Mouse (Mus musculus) heart, adult 2 months (tissue): ENCODE data around the gene Clpb. TPM values are rescaled to one million over a fixed set of nuclear protein-coding genes. Genes with fewer than 3 reads are reported as not detected.

Source experiments
- DNase-seq, 2 experiments: peaks; one replicate each; pipeline ENCODE4 v3.0.0; 2021
- H3K27ac ChIP-seq: fragments of 200-600 bp; 2 replicates; pipeline ENCODE4 v1.8.1; 2022
- H3K27me3 ChIP-seq: fragments of 200-500 bp; 2 replicates; pipeline ENCODE4 v1.6.1; 2012; ENCODE audit warnings: mild to moderate bottlenecking, low read length, inconsistent platforms, mixed read lengths; ENCODE audit not compliant: control insufficient read depth, insufficient read depth
- H3K36me3 ChIP-seq: fragments of 200-500 bp; 2 replicates; pipeline ENCODE4 v1.6.1; 2012; ENCODE audit warnings: low read length, inconsistent platforms; ENCODE audit not compliant: control insufficient read depth, insufficient read depth
- H3K4me1 ChIP-seq: fragments of 200-500 bp; 2 replicates; pipeline ENCODE4 v1.6.1; 2011; ENCODE audit warnings: low read length; ENCODE audit not compliant: control insufficient read depth, insufficient read depth
- H3K4me3 ChIP-seq: fragments of 200-600 bp; 2 replicates; pipeline ENCODE4 v1.8.1; 2022
- H3K79me2 ChIP-seq: fragments of 200-500 bp; replicated peaks from 2 replicates; pipeline ENCODE4 v1.6.1; 2012; ENCODE audit warnings: mild to moderate bottlenecking, inconsistent platforms, low read length, moderate library complexity, mixed read lengths; ENCODE audit not compliant: control insufficient read depth, insufficient read depth
- H3K9ac ChIP-seq: fragments of 200-500 bp; 2 replicates; pipeline ENCODE4 v1.6.1; 2012; ENCODE audit warnings: low read depth, mild to moderate bottlenecking, control low read depth, inconsistent platforms, low read length, mixed read lengths
- CTCF ChIP-seq: fragments of 200-600 bp; IDR thresholded peaks from 2 replicates; pipeline ENCODE4 v1.8.1; 2022; ENCODE audit warnings: antibody characterized with exemption, mild to moderate bottlenecking, moderate library complexity
- EP300 ChIP-seq: fragments of 200-500 bp; IDR thresholded peaks from 2 replicates; pipeline ENCODE4 v1.6.1; 2011; ENCODE audit warnings: low read depth, low read length, control low read depth; ENCODE audit not compliant: insufficient read depth
- POLR2A ChIP-seq: fragments of 200-500 bp; IDR thresholded peaks from 2 replicates; pipeline ENCODE4 v1.6.1; 2011; ENCODE audit warnings: mild to moderate bottlenecking, low read depth, low read length, control low read depth; ENCODE audit not compliant: insufficient read depth
- WGBS: fragments of 180-500 bp; shearing (Covaris S2); methylation state at CpG from one replicate; pipeline ENCODE4 v1.1.7; 2018; 5-methylcytosine and 5-hydroxymethylcytosine counted together
- intact Hi-C: fragments of 180-260 bp; cut with DNase I; formaldehyde crosslinking; loops from one replicate; pipeline ENCODE4 v1.15.1; 2025
- polyA plus RNA-seq: library from polyadenylated mRNA; depleted of rRNA; stranded (reverse); fragments of >200 nt; gene quantifications from 2 replicates; pipeline ENCODE4 v1.2.3, GENCODE M21; 2012
- total RNA-seq, 2 experiments: library from RNA; stranded (reverse); gene quantifications; 2 replicates each; pipeline ENCODE4 v1.2.3; 2021

Gene Clpb
- total and polyA plus RNA-seq, 3 experiments = 57.3 to 79.2 (median 72.6) TPM

DNA sequence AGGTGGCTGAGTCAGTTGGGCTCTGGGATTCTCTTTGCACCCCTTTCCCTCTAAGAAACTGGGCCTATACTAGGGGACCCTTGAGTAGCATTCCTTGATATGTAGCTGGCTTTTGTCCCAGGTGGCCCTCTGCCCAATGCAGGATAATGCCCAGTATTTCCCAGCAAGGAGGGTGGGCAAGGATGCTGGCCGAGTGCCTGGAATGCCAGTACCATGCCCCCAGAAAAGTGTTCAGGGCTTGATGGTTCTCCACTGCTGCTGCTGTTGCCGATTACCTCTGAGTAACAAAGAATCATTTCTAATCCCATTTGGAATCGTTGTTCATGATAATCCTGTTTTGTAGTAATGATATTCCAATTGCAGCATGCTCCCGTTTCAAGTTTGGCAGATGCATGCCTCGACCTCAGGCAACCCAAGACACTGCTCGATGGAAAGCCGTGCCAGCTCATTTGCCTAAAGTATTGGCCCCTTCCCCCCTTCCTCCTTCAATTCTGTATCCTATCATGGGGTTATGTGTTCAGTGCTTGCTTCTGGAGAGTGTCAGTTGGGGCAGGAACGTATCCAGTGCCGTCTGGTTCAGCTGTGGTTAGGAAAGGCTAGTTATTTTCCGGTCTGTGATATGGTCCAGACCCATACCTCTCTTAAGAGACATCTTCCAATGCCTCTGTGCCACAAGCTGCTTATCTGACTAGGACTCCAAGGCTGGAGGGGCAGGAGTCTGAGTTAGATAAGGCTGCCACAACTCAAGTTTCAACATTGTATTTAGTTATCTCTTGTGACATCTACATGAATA lies 33.7 kb downstream of the Clpb start:
- no peak for DNase-seq
- H3K79me2 ChIP-seq = no peaks in the 10 kb centered on the region
- no peaks in the 10 kb centered on the region for H3K36me3 ChIP-seq
- TF ChIP-seq POLR2A = no peak
- no peak for TF ChIP-seq EP300
- no peak for TF ChIP-seq CTCF
- no peak overlapping the region for H3K9ac ChIP-seq
- no peak overlapping the region for H3K27ac ChIP-seq
- 45% methylated on average over 10 of the region's 10 CpGs for WGBS
- peaks cover 3% of the 10 kb centered on the region; the same call in 1 of the 2 replicates for H3K4me1 ChIP-seq
- intact Hi-C loops = no loop called here
- H3K27me3 ChIP-seq = no peaks in the 10 kb centered on the region
- no peak overlapping the region for H3K4me3 ChIP-seq

DNA sequence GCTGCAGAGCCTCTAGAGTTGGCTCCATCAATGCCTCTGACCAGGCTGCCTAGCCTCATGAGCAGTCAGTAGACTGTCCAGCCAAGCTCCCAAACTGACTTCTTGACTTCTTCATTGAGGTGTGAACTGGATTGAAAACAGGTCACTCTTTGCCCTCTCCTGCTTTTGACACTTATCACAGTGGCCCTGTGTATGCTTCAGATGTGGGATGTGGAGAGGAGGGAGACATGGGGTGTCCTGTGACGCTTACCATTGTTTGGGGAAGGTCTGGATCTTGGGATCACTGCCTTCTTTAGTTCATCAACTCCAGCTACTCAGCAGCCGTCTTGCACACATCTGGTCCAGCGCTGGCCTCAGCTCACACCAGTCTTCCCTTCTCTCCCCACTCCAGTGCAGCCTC lies 36.9 kb downstream of the Clpb start:
- no peak overlapping the region for H3K4me3 ChIP-seq
- no peak overlapping the region for H3K9ac ChIP-seq
- no peaks in the 10 kb centered on the region for H3K36me3 ChIP-seq
- TF ChIP-seq EP300 = no peak
- TF ChIP-seq CTCF = no peak
- no peak for TF ChIP-seq POLR2A
- H3K27me3 ChIP-seq = no peaks in the 10 kb centered on the region
- H3K27ac ChIP-seq = no peak overlapping the region
- H3K79me2 ChIP-seq = no peaks in the 10 kb centered on the region
- WGBS = 62% methylated on average over 3 of the region's 3 CpGs
- intact Hi-C loops = no loop called here
- DNase-seq = no peak
- peaks cover 3% of the 10 kb centered on the region; the same call in 1 of the 2 replicates for H3K4me1 ChIP-seq

DNA sequence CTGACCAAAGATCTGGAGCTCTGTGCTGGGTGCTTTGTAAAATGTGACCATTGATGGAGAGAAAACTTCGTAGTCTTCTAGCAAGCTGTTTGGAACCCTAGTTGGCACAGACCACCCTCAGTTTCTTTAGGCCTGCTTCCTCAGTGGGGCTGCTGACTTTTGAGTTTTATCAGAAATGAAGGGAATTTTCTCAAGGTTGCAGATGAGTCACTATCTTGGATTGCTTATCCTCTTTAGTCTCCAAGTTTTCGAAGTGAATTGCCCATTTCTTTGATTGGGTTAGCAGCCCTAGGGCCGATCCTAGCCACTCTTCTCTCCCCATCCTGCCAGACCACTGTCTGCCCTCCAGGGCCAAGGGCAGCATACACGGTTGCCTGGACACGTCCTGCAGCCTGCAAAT lies 39.3 kb downstream of the Clpb start:
- Histone ChIP-seq H3K4me1 (no peaks in the 10 kb centered on the region), H3K4me3 (no peak overlapping the region), H3K27ac (no peak overlapping the region), H3K27me3 (no peaks in the 10 kb centered on the region), H3K9ac (no peak overlapping the region), H3K36me3 (no peaks in the 10 kb centered on the region), H3K79me2 (no peaks in the 10 kb centered on the region)
- no peak for DNase-seq
- WGBS = 76% methylated on average over 5 of the region's 5 CpGs
- TF ChIP-seq CTCF (no peak), POLR2A (no peak), EP300 (no peak)
- intact Hi-C loops = no loop called here

DNA sequence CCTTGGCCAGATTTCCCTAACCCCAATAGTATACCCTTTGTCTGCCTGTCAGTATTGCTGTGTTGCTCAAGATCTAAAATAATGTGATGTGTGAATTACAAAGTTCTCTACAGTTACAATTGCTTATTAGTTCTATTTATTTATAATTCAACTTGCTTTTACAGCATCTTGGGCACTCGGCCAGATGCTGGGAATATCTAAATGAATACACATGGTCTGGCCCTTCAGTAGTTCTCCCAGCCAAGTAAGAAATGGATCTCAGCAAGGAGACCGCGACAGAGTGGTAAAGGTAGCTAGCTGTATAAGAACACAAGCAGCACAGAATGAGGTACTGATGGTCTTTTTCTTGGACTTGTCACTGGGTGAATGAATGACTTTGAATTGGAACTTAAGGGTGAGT lies 46.2 kb downstream of the Clpb start:
- intact Hi-C loops = no loop called here
- Histone ChIP-seq H3K4me1 (peaks cover 5% of the 10 kb centered on the region), H3K27me3 (no peaks in the 10 kb centered on the region), H3K9ac (no peak overlapping the region), H3K4me3 (no peak overlapping the region), H3K79me2 (no peaks in the 10 kb centered on the region), H3K36me3 (peaks cover 3% of the 10 kb centered on the region), H3K27ac (no peak overlapping the region)
- no peak for DNase-seq
- WGBS = 76% methylated on average over 3 of the region's 3 CpGs
- TF ChIP-seq EP300 (no peak), CTCF (no peak), POLR2A (no peak)

DNA sequence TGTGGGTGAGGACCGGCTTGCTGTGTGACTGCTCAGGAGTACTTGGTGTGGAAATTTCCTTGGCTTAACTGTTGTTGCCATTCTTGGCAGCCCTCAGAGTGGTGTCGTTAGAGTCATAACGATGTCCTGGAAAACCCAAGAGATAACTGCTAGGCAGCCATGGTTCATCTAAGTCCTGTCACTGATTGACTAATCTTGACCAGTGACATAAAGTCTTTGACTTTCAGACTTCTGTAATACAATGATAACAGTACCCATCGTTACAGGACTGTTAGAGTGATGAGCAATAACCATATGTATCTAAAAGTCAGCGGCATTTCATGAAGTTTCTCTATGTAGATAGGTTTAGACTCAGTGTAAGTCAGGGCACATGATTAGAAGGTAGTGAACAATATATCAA lies 46.8 kb downstream of the Clpb start:
- Histone ChIP-seq H3K27me3 (no peaks in the 10 kb centered on the region), H3K4me1 (peaks cover 5% of the 10 kb centered on the region), H3K36me3 (peaks cover 3% of the 10 kb centered on the region), H3K27ac (no peak overlapping the region), H3K9ac (no peak overlapping the region), H3K4me3 (no peak overlapping the region), H3K79me2 (no peaks in the 10 kb centered on the region)
- TF ChIP-seq EP300 (no peak), CTCF (no peak), POLR2A (no peak)
- no peak for DNase-seq
- WGBS = 55% methylated on average over 5 of the region's 5 CpGs
- intact Hi-C loops = no loop called here

DNA sequence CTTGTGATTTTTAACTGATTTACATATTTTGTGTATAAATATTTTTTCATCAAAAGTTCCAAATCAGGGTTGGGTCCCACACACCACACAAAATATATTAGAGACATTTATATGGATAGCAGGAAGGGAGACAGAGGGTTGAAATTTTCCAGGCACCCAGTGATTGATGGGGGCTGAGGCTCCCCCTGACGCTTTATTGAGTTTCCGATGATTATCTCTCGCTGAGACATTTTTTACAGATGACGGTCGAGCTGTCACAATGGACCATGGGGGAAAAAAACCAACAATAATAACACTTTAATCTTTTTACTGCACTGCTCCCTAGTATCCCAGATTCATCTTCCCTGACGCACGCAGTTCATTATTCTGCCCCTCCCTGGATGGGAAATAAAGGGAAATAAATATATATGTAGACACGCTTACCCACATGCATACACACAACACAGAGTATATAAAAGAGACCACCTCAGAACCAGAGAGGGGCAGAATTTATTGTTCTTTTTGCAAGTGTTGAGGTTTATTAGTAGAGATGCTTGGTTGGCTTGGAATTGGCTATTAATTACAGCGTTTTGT lies 50.5 kb downstream of the Clpb start:
- DNase-seq = no peak
- intact Hi-C loops = no loop called here
- H3K36me3 ChIP-seq = peaks cover 3% of the 10 kb centered on the region
- H3K27ac ChIP-seq = no peak overlapping the region
- no peaks in the 10 kb centered on the region for H3K79me2 ChIP-seq
- TF ChIP-seq POLR2A = no peak
- TF ChIP-seq EP300 = no peak
- TF ChIP-seq CTCF = no peak
- no peaks in the 10 kb centered on the region for H3K27me3 ChIP-seq
- peaks cover 5% of the 10 kb centered on the region for H3K4me1 ChIP-seq
- H3K4me3 ChIP-seq = no peak overlapping the region
- H3K9ac ChIP-seq = no peak overlapping the region
- 79% methylated on average over 9 of the region's 9 CpGs for WGBS
